19 mouse cellular contexts compared by ENCODE assay signal in genomic region chr13:119337861-119338260, GRCm38 (mm10).
A peak's percentile ranks its signal among the peaks of the same experiment; 100 is the strongest.
DNase-seq lines count a peak whose midpoint lies in the region; ATAC-seq lines count a peak whose summit lies in the region.
"Had no signal": no experiment of that assay in that cellular context is flagged by ENCODE, and none has a peak within 500 bp of the region (broad histone marks: within the 10 kb centered on the region; RNA-seq: fewer than 3 reads in every experiment).

No protein-coding gene starts in this region.

- H3K4me3 ChIP-seq in hindbrain, embryonic 16.5 days (ENCODE audit: low read length), result no peak overlapping the region
- H3K4me3 ChIP-seq in hindbrain, embryonic 14.5 days (replicated peaks; ENCODE audit: low read length), result no peak overlapping the region
- no peak overlapping the region for H3K4me3 ChIP-seq in midbrain, embryonic 11.5 days (ENCODE audit: low read depth, low read length)
- no peak overlapping the region for H3K4me3 ChIP-seq in midbrain, embryonic 10.5 days
- H3K4me3 ChIP-seq: embryonic facial prominence, embryonic 10.5 days; forebrain, embryonic 13.5 days; heart, embryonic 12.5 days; liver, embryonic 12.5 days; neural tube, embryonic 13.5 days had no signal

- DNase-seq in cerebellum, adult 11-12 months, result peak; percentile 4
- DNase-seq in hindbrain, embryonic 14.5 days (ENCODE audit: low spot score), result no peak
- peak; percentile 79 for DNase-seq in midbrain, embryonic 11.5 days (ENCODE audit: low spot score, missing footprints)
- no peak for DNase-seq in midbrain, embryonic 10.5 days (ENCODE audit: low spot score)
- peak; percentile 36 to 72 for DNase-seq in lung, postnatal 4 days
- DNase-seq in frontal cortex, postnatal 14 days (ENCODE audit: low spot score in 2 of 2), result no peak
- DNase-seq: heart, postnatal 4 days; right cerebral cortex, postnatal 25 days had no signal

- H3K4me1 ChIP-seq in hindbrain, embryonic 16.5 days (ENCODE audit: control insufficient read depth, insufficient read depth, low read depth, low read length), result no peaks in the 10 kb centered on the region
- no peaks in the 10 kb centered on the region for H3K4me1 ChIP-seq in hindbrain, embryonic 14.5 days (replicated peaks; ENCODE audit: control insufficient read depth, insufficient read depth, low read length)
- H3K4me1 ChIP-seq in midbrain, embryonic 11.5 days (ENCODE audit: control insufficient read depth, insufficient read depth, low read length), result no peaks in the 10 kb centered on the region
- H3K4me1 ChIP-seq in midbrain, embryonic 10.5 days, result no peaks in the 10 kb centered on the region
- H3K4me1 ChIP-seq: embryonic facial prominence, embryonic 10.5 days; forebrain, embryonic 13.5 days; heart, embryonic 12.5 days; liver, embryonic 12.5 days; neural tube, embryonic 13.5 days had no signal

- H3K9me3 ChIP-seq in hindbrain, embryonic 16.5 days (ENCODE audit: control insufficient read depth, low read length), result no peaks in the 10 kb centered on the region
- no peaks in the 10 kb centered on the region for H3K9me3 ChIP-seq in hindbrain, embryonic 14.5 days (ENCODE audit: control insufficient read depth, low read length)
- no peaks in the 10 kb centered on the region for H3K9me3 ChIP-seq in midbrain, embryonic 11.5 days (ENCODE audit: control insufficient read depth, low read length)
- H3K9me3 ChIP-seq in midbrain, embryonic 10.5 days (replicated peaks), result no peaks in the 10 kb centered on the region
- H3K9me3 ChIP-seq: embryonic facial prominence, embryonic 10.5 days; forebrain, embryonic 13.5 days; G1E; heart, embryonic 12.5 days; liver, embryonic 12.5 days; neural tube, embryonic 13.5 days had no signal

- H3K27ac ChIP-seq in hindbrain, embryonic 16.5 days (ENCODE audit: low read depth, low read length), result no peak overlapping the region
- no peak overlapping the region for H3K27ac ChIP-seq in hindbrain, embryonic 14.5 days
- no peak overlapping the region for H3K27ac ChIP-seq in midbrain, embryonic 11.5 days (ENCODE audit: low read depth, low read length)
- no peak overlapping the region for H3K27ac ChIP-seq in midbrain, embryonic 10.5 days (replicated peaks)
- H3K27ac ChIP-seq: embryonic facial prominence, embryonic 10.5 days; forebrain, embryonic 13.5 days; kidney, postnatal 0 days; liver, embryonic 12.5 days; neural tube, embryonic 13.5 days had no signal

- H3K4me2 ChIP-seq in hindbrain, embryonic 16.5 days (ENCODE audit: low read length), result no peak overlapping the region
- no peak overlapping the region for H3K4me2 ChIP-seq in hindbrain, embryonic 14.5 days (replicated peaks)
- H3K4me2 ChIP-seq in midbrain, embryonic 11.5 days, result no peak overlapping the region
- H3K4me2 ChIP-seq: forebrain, embryonic 13.5 days; heart, embryonic 12.5 days; liver, embryonic 12.5 days; neural tube, embryonic 13.5 days had no signal

- 84% methylated on average over 5 of the region's 5 CpGs for WGBS in hindbrain, embryonic 16.5 days
- 91% methylated on average over 5 of the region's 5 CpGs for whole genome bisulfite sequencing in hindbrain, embryonic 14.5 days
- WGBS in midbrain, embryonic 11.5 days, result 91% methylated on average over 5 of the region's 5 CpGs
- 94% methylated on average over 5 of the region's 5 CpGs for WGBS in midbrain, embryonic 10.5 days

- no peaks in the 10 kb centered on the region for H3K27me3 ChIP-seq in hindbrain, embryonic 16.5 days (replicated peaks; ENCODE audit: control insufficient read depth, insufficient read depth, low read length)
- no peaks in the 10 kb centered on the region for H3K27me3 ChIP-seq in hindbrain, embryonic 14.5 days (ENCODE audit: control insufficient read depth, insufficient read depth, low read length)
- no peaks in the 10 kb centered on the region for H3K27me3 ChIP-seq in midbrain, embryonic 11.5 days (ENCODE audit: control insufficient read depth, insufficient read depth, low read length)
- H3K27me3 ChIP-seq in midbrain, embryonic 10.5 days (ENCODE audit: low read depth, poor library complexity, severe bottlenecking), result no peaks in the 10 kb centered on the region
- H3K27me3 ChIP-seq: forebrain, embryonic 13.5 days; heart, embryonic 12.5 days; liver, embryonic 12.5 days; neural tube, embryonic 13.5 days had no signal

- no peak for ATAC-seq in cerebellum, adult (ENCODE audit: insufficient number of reproducible peaks, low FRiP score, low TSS enrichment)
- 0 out of 2 replicates have a peak, but pooled peaks have one; percentile 40 for ATAC-seq in hindbrain, embryonic 16.5 days
- ATAC-seq in hindbrain, embryonic 14.5 days (ENCODE audit: low FRiP score), result no peak
- no peak for ATAC-seq in midbrain, embryonic 11.5 days (ENCODE audit: low FRiP score)
- ATAC-seq: CD4-positive, CD25-positive, alpha-beta regulatory T cell, adult 4 months; forebrain, embryonic 13.5 days; intestine, postnatal 0 days; liver, embryonic 12.5 days had no signal

- no peak overlapping the region for H3K9ac ChIP-seq in hindbrain, embryonic 16.5 days (ENCODE audit: low read depth, low read length)
- no peak overlapping the region for H3K9ac ChIP-seq in hindbrain, embryonic 14.5 days
- no peak overlapping the region for H3K9ac ChIP-seq in midbrain, embryonic 11.5 days (ENCODE audit: low read length)
- H3K9ac ChIP-seq: forebrain, embryonic 13.5 days; heart, embryonic 12.5 days; liver, embryonic 12.5 days; neural tube, embryonic 13.5 days had no signal

- peaks cover 10% of the 10 kb centered on the region; the same call in 1 of the 2 replicates for H3K36me3 ChIP-seq in hindbrain, embryonic 16.5 days (ENCODE audit: control insufficient read depth, insufficient read depth, low read length)
- H3K36me3 ChIP-seq in hindbrain, embryonic 14.5 days (replicated peaks; ENCODE audit: control insufficient read depth, insufficient read depth), result peaks cover 28% of the 10 kb centered on the region
- peaks cover 2% of the 10 kb centered on the region for H3K36me3 ChIP-seq in midbrain, embryonic 11.5 days (ENCODE audit: control insufficient read depth, insufficient read depth, low read length)
- H3K36me3 ChIP-seq in midbrain, embryonic 10.5 days, result peaks cover 38% of the 10 kb centered on the region

Comparison
In these comparisons a context has a peak if more than half of its experiments do, and no peak if none do; other contexts are left out.
1. DNase-seq: peak in cerebellum, adult 11-12 months (single experiment), midbrain, embryonic 11.5 days (single experiment) and lung, postnatal 4 days (2 of 2); none in hindbrain, embryonic 14.5 days (single experiment), midbrain, embryonic 10.5 days (single experiment) and frontal cortex, postnatal 14 days (0 of 2).